Mouse (Mus musculus) ES-CJ7 (cell line): ENCODE results near the gene Abraxas2.
A peak's percentile ranks its signal among the peaks of the same experiment; 100 is the strongest.

Experiments
- DNase-seq: peaks from one replicate; pipeline ENCODE4 v3.0.0; 2011; ENCODE audit warnings: low read depth, low spot score

Gene Abraxas2

GRCm38 (mm10) chr7:132853946-132854345, 5.1 kb upstream of the Abraxas2 start:
- no peak for DNase-seq

GRCm38 (mm10) chr7:132856083-132856482, 2.9 kb upstream of the Abraxas2 start:
- DNase-seq: no peak

DNA sequence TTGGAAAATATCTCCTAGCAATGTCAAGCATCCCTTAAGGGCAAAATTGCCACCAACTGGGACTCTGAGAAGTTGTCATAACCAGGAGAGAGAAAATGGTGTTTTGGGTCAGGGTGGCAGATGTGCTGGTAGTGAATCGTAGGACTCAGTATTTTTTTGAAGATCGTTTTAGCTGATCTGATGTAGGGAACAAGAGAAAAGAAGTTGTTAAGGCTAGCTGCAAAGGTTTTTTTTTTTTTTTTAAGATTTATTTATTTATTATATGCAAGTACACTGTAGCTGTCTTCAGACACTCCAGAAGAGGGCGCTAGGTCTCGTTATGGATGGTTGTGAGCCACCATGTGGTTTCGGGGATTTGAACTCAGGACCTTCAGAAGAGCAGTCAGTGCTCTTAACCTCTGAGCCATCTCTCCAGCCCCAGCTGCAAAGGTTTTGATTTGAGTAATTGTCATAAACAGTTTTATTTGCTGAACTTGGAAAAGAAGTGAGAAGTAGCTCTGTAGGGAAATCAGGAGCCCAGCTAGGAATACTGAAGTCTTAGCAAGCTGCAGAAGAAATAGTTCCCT, 899 bp upstream of the Abraxas2 start:
- peak; percentile 27 for DNase-seq

- no peak for DNase-seq
These were observed 7.3 kb downstream of the Abraxas2 start for GRCm38 (mm10) chr7:132866316-132866715.

GRCm38 (mm10) chr7:132873043-132873442, 14.0 kb downstream of the Abraxas2 start:
- no peak for DNase-seq

DNA sequence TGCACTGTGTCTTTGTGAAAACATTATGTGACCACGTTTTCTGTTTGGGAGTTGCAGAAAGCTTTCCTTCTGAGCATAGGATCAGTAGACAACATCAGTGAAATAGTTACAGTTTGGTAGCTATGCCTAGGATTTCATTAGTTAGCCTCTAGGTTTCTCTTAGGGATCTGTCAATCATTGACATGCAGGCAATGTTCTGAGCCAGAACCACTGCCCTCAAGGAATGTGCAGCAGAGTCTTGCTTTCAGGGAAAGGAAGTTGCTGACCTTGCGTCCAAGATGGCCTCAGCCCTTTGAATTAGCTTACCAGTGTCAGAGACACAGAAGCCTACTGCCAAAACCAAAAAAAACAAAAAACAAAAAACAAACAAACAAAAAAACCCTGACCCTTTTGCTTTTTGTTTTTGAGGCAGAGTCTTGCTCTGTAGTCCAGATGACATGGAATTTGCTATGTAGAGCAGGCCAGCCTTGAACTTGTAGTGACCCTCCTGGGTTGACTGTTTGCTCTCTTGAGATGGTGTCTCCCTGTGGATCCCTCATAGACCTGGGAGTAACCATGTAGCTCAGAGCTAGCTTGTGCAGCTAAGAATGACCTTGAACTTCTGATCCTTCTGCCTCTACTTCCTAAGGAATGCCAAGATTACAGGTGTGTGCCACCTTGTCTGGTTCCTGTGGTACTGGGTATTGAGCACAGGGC, 16.5 kb downstream of the Abraxas2 start:
- no peak for DNase-seq

DNA sequence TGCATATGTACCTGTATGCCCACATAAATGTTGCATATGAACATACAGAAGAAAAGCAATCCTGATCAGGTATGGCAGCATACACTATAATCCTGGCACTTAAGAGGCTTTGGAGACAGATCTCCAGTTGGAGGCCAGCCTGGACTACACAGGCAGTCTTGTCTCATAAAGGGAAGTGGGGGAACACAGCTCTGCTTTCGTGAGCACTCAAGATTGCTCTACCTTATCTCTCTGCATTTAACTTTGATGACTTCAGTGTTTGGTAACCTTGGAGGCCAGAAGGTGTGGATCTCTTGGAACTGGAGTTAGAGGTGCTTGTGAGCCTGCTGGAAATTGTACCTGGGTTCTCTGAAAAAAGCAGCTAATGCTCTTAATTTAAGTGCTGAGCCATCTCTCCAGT, 21.3 kb downstream of the Abraxas2 start:
- DNase-seq: no peak

- peak; percentile 59 for DNase-seq
These were observed 23.3 kb downstream of the Abraxas2 start for GRCm38 (mm10) chr7:132882343-132882742.

GRCm38 (mm10) chr7:132884031-132884430, 25.0 kb downstream of the Abraxas2 start:
- DNase-seq: no peak

DNA sequence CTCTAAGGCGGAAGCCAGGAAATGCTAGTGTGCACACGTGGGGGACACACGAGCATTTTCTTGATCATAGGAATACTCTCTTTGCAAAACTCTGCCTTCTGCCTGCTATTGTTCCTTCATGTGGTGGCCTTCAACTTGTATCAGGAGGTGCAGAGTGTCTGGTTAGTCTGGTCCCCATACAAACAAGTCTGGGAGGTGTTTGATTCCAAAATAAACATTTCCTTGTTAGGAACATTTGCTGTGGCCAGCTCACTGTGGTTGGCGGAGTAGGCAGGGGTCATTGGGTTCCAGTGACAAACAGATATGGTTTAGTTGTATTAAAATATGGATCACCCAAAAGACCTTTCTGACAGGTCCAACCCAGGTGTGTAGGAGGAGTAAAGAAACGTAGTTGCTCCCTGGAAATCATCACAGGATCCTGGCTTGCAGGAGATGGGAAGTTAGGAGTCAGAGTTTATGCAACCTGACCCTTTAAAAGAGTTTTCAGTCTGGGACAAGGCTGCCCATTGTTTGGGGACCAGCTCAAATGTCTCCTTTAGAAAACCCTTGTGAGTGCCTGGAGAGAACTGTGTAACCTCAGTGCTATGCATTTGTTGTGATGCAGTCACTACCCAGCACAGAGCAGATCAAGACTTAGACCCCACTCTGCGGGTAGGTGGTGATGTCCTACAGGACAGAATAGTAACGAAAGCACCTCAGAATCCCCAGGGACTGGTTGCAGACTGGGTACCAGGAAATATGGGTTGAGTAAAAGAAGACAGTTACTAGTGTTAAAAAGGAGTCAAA, 28.2 kb downstream of the Abraxas2 start:
- DNase-seq: no peak

- no peak for DNase-seq
These were observed 29.0 kb downstream of the Abraxas2 start for GRCm38 (mm10) chr7:132888052-132888451.

- DNase-seq: no peak
These were observed 29.7 kb downstream of the Abraxas2 start for GRCm38 (mm10) chr7:132888518-132889249.

- DNase-seq: peak; percentile 19
These were observed 30.7 kb downstream of the Abraxas2 start for GRCm38 (mm10) chr7:132889691-132890090.

- DNase-seq: no peak
These were observed 31.2 kb downstream of the Abraxas2 start for GRCm38 (mm10) chr7:132890201-132890600.

DNA sequence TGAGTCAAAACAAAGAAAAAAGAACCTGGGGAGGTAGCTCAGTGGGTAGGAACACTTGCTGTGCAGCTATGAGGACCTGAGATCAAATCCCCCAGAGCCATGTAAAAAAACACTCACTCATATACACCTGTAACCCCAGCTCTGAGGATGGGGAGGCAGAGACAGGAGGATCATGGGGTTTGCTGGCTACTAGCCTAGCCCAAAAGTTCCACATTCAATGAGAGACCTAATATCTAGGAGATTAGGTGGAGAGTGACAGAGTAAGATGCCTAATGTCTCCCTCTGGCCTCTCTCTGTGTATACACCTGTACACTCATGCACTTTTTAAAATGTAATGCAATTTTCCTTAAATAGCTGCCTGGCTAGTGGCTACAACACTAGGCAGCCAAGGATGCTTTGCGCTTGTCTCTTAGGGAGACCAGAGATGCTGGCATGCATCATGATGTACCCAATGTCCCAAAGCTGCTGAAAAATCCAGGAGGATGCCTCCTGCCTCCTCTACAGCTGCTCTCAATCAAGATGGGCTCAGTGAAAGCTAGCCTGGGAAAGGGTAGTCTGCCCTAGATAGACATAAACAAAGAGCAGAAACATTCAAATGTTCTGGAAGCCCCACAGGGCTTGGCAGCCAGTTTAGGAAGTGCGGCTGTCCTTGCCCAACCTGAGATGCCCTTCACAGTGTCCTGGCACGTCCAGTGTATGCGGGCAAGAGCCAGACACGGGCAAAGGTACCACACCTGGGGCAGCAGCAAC, 32.7 kb downstream of the Abraxas2 start:
- no peak for DNase-seq

DNA sequence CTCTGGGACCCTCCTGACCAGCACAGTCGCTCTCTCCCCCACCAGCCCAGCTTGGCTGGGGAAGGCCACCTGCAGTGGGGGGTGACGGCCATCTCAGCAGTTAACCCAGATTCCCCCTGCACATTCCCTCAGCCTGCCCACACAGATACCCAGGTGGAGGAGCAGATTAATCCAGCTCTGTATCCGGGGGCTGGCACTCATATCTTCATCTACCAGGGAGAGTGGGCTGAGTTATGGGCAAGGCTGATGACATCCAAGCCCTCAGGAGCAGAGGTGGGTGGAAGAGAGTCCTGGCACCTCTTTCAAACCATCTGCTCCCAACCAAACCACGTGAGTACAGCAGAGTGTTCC, 33.3 kb downstream of the Abraxas2 start:
- no peak for DNase-seq

GRCm38 (mm10) chr7:132892806-132893205, 33.8 kb downstream of the Abraxas2 start:
- no peak for DNase-seq

DNA sequence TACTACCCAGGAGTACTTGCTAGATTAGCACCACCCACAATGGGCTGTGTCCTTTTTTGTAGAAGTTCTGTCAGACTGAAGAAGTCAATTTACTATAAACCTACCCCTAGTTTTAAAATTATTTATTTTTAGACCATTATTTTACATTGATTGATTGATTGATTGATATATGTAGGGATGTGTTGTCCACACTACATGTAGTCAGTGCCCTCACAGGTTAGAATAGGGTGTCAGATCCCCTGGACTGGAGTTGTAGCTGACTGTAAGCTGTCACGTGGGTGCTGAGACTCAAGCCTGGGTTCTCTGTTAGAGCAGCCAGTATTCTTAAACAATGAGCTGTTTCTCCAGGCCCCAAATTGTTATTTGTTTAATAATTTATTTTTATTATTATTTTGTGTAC, 34.3 kb downstream of the Abraxas2 start:
- no peak for DNase-seq

DNA sequence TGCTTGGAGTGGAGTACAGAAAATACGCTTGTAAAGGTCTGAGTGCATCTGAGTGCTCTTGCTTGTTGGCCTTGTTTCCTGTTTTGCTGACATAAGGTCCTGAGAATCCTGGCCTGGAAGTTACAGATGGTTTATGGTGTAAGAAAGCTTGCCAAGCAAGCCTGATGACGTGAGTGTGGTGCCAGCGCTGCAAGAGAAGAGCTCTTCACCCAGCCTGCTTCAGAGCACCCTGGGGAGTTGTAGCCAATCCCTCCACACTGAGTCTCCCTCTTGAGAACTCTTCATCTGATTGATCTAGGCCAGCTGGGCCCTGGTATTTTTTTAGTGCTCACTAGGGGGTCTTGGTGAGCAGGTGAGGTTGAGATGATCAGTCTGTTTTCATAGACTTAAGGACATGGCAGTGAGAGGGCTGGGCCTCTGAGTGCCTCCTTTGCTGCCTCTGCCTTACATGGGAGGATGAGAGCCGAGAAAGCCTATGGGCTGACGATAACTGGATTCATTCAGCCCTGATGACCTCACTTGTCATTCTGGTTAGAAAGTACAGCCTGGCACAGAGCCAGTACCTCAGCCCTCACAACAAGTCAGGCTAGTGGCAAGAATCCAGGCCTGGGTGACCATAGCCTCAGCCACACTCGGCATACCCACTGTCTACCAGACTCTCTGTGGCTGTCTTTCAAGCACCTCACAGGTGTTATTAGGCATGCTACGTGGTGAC, 36.0 kb downstream of the Abraxas2 start:
- no peak for DNase-seq

GRCm38 (mm10) chr7:132896206-132896815, 37.3 kb downstream of the Abraxas2 start:
- DNase-seq: peak; percentile 83
